Mouse (Mus musculus) urinary bladder, postnatal 36 days (tissue): ENCODE measurements around the gene Tespa1.
"Not testable (repeated sequence)": the region's sequence is repeated elsewhere in the genome, so short reads cannot be mapped to it uniquely, and the experiment has no call there.

Experiments
- DNase-seq, 2 experiments: peaks; one replicate each; pipeline ENCODE4 v3.0.0; 2022; ENCODE audit warnings: low spot score in 2 of 2, mixed read lengths in 1 of 2

Tespa1 gene

DNA sequence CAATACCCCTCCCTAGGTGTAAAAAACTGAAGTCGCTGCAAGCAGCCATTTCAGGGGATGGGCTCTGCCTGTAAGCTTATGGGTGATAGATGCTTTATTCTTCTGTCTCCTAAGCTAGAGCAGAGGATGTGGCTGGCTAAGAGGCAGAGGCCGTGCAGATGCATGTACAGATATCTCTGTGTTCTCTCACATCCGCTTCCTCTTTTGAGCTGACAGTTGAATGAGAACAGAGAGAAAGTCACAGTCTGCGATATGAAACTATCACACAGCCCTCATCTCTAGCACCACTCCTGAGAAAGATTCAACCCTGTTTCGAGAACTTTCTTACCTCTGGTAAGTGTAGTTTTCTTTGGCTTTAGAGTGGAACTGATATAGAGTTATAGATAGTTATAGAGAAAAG is at the start of gene Tespa1:
Gene Tespa1 (plus strand): TSS at position 234 of the 400 bp plus-strand sequence.
- no peak for DNase-seq

DNA sequence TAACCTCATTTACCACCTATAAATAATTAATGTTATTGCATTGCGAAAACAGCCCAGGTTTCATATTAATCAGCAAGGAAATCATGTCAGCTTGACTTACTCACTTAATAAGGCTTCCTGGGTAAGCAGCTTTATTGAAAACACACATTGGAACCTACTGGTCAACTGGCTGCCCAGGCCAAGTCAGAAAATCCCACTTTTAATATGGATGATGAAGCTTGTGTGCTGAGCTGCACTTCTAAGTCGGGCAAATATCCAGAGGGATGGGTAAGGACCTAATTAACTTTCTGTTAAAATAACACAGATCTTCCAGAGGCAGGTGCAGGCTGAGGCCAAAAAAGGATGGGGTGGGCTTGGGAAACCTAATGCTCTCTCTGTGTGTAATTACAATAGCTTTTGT is 46.9 kb upstream of the Tespa1 start:
- no peak for DNase-seq

DNA sequence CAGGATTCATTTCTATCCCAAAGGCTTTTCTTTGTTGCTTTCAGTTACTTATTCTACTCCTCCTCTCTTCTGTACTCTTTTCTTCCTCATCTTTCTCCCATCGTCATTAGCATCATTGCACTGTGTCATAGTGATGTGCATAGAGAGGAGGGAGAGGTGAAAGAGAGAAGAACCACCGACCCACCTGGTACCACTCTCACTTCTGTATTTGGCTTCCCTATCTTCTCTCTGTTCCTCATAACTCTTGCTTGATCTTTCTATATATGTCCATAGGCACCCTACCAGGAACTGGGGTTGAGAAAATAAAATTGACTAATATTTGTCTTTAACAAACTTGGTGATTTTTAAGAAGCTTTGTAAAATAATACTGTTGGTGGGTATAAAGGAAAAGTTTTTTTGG is 46.2 kb upstream of the Tespa1 start:
- DNase-seq, result no peak

DNA sequence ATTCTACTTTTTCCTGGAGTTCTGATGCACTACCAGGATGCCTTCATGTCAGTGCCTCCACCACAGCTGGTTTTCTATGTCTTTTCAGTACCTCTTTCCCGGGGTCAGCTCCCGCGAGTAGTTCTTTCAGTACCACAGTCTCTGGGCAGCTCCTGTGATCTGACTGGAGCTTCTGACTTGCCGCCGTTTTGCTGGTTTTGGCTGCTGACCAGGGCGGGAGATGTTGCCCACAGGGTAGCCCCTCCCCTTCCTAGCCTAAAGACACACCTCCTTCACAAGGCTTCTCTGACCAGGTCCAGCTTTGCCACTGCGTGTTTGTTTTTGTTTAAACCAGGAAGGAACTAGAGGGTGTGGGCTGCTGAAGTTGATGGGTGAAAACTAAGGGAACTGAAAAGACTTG is 42.6 kb upstream of the Tespa1 start, which contains the start of gene Neurod4:
Gene Neurod4 (minus strand): TSS at position 175 of the 400 bp plus-strand sequence.
- DNase-seq, result no peak

DNA sequence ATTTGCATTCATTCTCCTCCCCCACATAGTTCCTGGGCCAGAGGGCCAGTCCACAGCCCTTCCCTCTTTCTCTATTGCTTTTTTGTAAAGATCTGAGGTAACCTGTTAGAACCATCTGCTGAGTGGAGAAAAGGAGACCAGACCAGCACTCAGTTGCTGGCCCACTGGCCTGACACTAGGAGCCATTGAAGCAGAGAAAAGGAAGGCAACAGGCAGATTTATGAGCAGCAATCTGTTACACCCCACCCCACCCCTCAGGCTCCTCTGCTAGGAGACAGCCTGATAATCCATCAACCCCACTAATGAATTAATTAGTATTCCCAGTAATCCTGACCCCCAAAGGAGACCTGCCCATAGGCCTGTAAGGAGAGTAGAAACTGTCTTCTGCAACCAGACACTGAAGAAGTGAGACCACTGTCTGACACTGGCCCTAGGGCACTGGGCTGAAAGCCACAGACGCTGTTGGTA is 40.7 kb upstream of the Tespa1 start:
- DNase-seq, result no peak

DNA sequence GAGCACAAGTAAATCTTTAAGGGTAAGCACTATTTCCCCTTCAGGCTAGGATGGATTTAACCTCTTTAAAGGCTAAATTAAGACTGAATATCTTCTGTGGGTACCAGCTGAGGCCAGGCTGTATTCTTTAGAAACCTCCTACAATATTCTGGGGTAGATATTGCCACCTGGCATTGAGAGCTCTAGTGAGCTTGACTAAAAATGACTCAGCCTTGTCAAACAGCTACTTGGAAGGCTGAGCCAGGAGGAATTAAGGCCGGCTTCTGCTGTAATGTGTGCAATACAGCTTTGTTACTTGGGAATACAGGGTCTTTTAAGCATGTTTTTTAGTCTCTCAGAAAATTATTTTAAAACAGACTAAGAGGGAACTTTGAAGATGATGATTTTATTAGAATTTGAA is 35.5 kb upstream of the Tespa1 start:
- no peak for DNase-seq

DNA sequence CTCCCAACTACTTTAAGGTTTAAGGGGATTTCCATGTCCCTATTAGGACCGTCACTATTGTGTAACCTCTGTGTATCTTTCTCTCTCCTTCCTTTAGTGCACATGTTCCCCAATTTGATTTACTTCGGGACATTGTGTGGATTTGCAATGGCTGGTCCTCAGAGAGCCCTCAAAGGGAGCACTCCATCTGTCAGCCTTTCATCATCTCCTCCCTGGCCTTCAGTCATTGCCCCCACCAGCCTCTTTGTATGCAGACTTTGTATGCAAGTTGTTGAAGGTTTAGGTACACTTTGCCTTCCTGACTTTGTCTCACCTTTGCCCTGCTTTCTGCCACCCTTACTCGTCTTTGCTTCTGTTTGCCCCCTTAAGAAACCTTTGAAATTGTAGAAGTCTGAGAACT is 34.7 kb upstream of the Tespa1 start:
- DNase-seq, result no peak

DNA sequence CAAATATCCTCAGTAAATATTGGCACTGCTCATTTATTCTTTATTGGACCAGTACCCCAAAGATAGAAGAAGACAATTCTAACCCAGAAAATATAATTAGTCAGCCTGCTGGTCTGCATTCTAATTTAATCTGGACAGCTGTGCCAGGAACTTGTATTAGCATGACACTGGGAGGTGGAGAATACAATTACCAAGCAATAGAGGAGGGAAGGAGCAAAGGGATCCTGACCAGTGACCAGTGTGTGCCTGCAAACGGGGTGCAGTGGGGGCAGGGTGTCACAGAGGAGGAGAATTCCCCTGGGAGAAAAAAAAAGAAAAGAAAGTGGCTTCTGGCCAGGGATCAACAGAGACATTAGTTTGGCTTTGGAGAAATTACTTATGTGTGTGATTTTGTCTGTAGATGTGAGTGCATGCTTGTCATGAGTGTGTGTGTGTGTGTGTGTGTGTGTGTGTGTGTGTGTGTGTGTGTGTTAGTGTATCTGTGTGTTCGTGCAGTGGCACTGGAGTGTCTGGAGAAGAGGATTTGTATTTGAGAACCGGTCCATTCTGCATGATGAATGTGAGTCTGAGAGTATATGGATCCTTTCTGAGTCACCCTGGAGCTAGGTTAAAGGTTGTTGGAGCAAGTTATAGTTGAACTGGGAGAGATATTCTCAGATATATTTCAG is 28.8 kb upstream of the Tespa1 start:
- DNase-seq, result no peak

DNA sequence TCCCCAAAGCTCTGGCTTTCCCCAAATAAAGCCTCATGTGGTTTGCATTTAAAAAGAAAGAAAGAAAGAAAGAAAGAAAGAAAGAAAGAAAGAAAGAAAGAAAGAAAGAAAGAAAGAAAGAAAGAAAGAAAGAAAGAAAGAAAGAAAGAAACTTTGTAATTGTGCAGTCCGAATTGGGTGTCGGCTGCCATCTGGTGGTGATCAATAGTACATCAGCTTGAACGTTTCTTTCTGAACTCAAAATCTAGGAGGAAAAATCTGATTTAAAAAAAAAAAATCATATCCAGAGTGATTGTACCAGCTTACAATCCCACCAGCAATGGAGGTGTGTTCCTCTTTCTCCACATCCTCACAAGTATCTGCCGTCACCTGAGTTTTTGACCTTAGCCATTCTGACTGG is 23.9 kb upstream of the Tespa1 start:
- not testable (repeated sequence) for DNase-seq

DNA sequence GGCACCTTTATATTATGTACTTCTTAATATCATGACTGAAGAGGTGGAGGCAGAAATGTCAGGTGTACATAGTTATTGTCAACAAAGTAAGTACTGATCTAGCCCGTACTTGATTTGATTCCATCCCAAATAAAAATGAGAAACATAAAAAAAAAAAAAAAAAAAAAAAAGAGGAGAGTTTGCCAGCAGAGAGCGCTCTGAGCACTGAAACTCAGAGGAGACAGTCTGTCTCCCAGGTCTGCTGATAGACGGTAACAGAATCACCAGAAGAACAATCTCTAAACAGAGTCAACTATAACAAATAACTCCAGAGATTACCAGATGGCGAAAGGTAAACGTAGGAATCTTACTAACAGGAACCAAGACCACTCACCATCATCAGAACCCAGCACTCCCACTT is 18.5 kb upstream of the Tespa1 start:
- not testable (repeated sequence) for DNase-seq

DNA sequence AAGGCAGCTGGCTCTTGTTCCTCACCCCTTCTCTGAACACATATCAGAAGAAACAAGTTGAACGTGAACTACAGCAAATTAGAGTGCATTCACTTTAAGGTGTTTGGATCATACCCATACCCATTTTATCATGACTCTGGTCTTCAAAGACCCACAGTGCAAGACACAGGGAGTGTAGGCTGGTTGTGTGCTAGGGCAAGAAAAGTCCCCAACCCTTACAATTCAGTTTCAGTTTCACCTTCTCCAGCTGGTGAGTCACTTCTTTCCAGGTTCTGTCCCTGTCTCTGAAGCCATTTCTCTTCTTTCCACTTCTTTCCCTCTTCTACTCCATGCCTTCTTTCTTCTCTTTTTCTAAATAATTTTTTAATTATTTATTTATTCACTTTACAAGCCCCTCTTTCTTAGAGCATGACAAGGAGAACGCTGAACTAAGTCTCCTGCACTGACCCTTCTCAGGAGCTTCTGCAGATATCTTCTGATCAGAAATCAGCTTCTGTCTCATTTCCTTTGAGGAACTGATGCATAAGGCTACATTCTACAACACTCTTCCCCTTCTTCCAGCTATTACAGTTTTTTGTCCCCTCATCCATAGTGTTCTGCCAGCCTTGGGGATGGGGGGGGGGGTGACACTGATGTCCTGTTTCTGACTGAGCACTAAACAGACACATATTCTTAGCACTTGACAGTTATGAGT is 11.0 kb upstream of the Tespa1 start:
- DNase-seq, result no peak

DNA sequence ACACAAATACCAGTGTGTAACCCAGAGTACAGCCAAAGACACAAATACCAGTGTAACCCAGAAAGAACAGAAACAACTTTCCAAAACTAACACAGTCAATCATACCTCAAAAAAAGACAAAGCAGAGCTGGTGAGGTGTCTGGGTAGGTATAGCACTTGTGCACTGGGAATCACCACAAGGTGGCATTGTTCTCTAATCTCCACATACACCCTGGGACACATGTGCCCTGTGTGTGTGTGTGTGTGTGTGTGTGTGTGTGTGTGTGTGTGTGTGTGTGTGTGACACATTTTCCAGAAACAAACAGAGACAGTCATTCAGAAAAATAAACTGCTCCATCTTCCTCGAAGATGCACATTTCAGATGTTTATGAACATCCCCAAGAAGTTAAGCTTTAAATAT is 9.1 kb upstream of the Tespa1 start:
- DNase-seq, result no peak

DNA sequence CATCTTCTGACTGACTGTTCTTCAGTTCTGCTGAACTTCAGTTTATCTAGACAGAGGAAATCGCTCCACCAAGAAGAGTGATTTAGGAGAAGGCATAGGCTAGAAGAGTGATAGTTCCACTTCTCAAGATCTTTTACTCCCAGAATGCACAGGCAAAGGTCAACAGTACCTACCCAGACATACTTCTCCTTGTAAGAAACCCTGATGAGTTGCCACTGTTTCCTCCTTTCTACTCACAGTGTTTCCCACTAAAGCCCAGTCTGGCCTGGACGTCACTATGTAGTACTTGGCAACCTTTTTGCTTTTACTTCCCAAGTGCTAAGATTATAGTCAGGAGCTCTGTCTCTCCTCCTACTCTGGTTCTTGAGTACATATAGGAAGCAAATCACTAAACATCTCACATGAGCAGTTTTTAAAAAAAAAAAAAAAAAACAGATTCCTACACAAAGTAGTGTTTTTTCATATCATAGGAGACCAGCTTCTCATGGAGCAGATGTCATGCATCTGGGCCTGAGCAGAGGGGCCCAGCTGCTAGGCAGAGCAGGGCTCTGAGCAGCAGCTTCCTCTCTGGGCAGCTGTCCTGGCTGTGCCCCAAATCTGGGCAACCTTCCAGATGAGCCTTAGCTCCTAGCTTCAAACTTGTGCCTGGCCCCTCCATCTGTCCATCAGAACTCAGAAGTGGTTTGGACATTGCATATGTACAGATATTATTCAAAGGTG is 8.4 kb upstream of the Tespa1 start:
- no peak for DNase-seq

DNA sequence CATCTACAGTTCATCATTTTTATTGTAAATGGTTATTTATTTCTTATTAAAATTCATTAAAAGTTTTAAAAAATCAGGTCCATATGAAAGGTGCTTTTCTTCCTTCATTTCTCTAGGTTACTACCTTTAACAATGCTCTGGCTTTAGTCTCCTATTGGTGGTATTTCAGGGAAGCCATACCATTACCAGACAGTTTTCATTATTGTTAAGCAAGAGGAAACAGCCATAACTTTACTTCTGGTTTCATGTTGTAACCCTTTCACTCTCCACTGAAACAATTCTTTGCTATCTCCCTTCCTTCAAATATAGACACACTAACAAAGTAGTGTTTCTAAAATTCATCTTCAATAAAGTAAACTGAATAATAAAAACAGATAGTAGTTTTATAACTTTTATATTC is 6.8 kb upstream of the Tespa1 start:
- DNase-seq, result no peak

DNA sequence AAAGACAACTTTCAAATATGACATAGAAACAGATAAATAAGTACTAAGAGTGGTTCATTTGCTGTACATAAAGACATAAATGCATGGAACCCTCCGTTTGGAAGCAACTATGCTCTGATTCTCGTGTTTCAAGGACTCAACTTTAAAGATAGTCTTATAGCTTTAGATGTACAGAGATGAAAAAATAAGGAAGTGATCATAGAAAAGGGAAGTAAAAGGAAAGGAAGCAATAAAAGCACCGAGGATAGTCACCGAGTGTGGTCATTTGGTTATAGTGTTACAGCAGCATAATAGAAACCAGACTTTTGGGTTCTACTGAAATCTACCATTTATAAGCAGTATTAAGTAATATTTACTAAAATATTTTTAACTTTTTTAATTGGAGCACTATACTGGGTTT is 4.0 kb upstream of the Tespa1 start:
- DNase-seq, result no peak

DNA sequence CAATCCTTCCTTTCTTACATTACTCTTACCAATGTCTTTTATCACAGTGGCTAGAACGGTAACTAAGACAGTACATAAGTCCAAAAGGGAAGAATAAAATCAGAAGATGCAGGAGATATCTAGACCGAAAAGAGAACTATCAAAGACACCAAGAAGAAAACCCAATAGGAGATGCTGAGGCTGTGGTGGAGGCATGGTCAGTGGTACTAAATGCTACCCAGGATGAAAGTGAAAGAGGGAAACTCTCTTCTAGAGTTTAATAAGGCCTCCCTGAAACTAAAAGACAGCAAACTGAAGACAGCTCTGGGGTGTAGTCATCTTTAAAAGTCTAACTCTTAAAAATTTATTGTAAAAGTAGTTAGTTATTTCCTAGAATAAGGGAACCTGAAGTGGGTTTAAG is 2.0 kb upstream of the Tespa1 start:
- DNase-seq, result no peak

DNA sequence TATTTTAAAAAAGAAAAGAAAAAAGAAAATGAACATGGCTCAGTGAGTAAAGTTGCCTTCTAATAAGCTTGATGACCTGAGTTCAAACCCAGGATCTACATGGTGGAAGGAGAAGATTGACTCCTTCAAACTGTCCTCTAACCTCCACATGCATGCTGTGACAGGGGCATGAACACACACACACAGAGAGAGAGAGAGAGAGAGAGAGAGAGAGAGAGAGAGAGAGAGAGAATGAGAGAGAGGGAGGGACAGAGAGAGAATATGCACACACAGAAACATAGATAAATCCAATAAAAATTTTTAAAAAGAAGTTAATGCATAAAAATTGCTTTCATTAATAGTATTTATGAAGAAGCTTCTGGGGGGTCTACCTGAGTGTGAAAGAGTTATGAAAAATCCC is 608 bp upstream of the Tespa1 start:
- DNase-seq, result no peak

DNA sequence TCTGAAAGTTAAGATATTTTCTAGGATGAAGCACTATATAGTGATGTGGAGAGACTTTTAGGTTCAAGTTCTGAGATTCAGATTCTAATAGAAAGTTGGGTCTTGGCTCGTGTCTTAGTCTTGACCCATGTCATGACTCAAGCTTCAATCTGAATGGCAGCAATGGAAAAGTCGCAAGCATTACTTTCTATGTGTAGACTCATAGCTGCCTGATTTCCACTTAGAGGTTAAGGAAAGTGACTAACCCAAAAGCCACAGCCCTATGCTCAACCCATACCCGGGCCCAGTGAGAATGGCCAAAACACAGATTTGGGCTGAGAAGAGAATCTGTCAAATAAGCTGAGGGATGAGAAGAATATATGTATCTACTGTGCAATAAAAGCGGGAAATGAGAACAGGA is 1.6 kb downstream of the Tespa1 start:
- DNase-seq, result no peak

DNA sequence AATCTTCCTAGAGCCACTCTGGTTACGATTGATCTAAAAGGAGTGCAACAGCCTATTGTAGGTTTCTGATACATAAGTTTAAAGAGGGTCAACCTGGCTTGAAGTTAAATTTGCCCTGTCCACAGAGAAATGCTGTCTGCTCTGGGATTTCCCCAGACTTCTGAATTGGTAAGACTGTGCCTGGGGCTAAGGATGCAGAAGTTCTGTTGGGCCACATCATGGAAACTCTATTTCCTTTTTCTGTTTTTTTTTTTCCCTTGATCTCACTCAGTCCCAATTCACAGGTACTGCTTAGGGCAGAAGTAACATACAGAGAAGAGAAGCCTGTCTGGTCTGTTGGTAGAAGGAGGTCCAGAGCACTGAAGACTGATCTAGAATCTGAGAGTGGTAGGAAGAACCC is 8.0 kb downstream of the Tespa1 start:
- no peak for DNase-seq

DNA sequence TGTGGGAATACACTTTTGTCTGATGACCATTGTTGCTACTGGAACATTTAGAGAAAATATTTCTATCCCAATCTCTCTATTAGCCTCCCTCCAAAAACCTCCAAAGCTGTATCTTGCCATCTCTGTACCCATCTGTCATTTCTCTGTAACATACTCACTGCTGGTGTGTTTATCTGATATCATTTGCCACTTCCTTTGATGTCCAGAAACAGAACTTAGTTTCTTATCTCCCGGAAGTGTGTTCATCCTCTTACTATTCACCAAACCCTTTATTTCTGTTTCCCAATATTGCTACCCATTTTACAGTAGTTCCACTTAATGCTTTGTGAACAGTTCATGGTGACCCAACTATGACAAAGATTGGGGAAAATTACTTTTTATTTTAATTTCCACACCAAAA is 13.7 kb downstream of the Tespa1 start:
- DNase-seq, result no peak

DNA sequence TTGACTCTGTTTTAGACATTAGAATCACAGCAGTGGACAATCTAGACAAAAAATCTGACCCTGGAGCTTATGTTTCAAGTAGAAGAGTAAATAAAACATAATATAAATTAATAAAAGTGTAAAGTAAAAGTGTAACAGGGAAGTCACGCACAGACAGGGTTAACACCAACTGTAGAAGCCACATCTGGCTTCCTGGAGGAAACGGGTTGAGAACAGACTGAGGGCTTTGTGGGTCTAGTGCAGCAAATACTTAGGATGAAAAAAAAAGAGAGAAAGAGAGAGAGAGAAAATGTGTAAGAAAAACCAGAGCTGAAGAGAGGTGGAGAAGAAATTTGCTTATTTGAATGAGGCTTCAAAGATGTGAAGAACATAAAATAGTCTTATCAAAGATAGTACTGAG is 14.9 kb downstream of the Tespa1 start:
- no peak for DNase-seq

DNA sequence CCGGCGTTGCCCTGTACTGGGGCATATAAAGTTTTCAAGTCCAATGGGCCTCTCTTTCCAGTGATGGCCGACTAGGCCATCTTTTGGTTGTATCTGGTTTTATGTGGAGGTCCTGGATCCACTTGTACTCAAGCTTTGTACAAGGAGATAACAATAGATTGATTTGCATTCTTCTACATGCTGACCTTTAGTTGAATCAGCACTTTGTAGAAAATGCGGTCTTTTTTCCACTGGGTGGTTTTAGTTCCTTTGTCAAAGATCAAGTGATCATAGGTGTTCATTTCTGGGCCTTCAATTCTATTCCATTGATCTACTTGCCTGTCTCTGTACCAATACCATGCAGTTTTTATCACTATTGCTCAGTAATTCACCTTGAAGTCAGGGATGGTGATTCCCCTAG is 17.4 kb downstream of the Tespa1 start:
- DNase-seq, result not testable (repeated sequence)

DNA sequence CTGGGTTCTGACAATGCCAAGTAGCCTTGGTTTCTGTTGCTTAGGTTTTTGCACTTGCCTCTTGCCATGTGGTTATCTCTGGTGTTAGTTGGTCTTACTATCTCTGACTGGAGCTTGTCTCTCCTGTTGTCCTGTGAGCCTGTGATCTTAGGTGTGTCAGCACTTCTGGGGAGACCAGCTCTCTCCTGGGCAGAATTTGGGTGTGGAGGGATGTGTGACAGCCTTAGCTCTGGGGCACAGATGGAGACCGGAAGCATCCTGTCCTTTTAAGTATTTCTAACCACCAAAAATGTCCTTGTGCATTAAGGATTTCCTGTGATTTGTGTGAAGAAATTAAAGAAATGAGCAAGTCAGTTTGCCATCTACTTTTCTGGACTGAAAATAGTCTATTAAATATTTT is 21.4 kb downstream of the Tespa1 start:
- DNase-seq, result no peak
